In the genomic region with DNA sequence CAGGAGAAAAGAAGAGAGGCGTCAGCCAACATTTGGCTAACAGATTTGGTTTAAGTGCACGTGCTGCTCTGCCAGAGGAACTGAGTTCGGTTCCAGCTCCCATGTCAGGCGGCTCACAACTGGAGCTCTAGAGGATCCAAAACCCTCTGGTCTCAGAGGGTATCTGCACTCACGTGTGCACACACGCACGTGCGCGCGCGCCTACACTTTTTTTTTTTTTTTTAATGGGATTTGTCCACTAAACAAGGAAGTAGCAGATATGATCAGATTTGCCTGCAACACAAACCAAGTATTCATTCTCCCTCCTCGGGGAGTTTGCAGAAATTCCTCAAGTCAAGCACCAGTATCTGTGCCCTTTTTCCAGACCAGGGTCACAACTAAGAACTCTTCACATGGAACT, we compare ENCODE assay signal across 8 mouse cellular contexts. TPM values are rescaled to one million over a fixed set of nuclear protein-coding genes. Genes with fewer than 3 reads are reported as not detected.
DNase-seq lines count a peak whose midpoint lies in the region; ATAC-seq lines count a peak whose summit lies in the region.

No protein-coding gene starts in this region.

- ATAC-seq in heart, embryonic 16.5 days (replicated peaks; ENCODE audit: extremely low read depth, insufficient read depth, low FRiP score), result no peak
- ATAC-seq in embryonic facial prominence, embryonic 15.5 days (ENCODE audit: insufficient number of reproducible peaks, low FRiP score, low TSS enrichment, low read depth), result no peak
- ATAC-seq in liver, embryonic 11.5 days (replicated peaks; ENCODE audit: low FRiP score), result no peak

- 4% methylated on average over 12 of the region's 12 CpGs for WGBS in heart, embryonic 16.5 days
- 9% methylated on average over 12 of the region's 12 CpGs for WGBS in embryonic facial prominence, embryonic 15.5 days
- WGBS in liver, embryonic 11.5 days, result 9% methylated on average over 12 of the region's 12 CpGs

- H3K4me2 ChIP-seq in heart, embryonic 16.5 days (ENCODE audit: low read depth, low read length), result peak overlapping the region; percentile 97
- peak overlapping the region; percentile 58 for H3K4me2 ChIP-seq in embryonic facial prominence, embryonic 15.5 days (replicated peaks)
- H3K4me2 ChIP-seq in liver, embryonic 11.5 days, result peak overlapping the region; percentile 84

- H3K4me3 ChIP-seq in heart, embryonic 16.5 days (ENCODE audit: low read length), result peak overlapping the region; percentile 86
- peak overlapping the region; percentile 65 for H3K4me3 ChIP-seq in embryonic facial prominence, embryonic 15.5 days (replicated peaks)
- peak overlapping the region; percentile 74 for H3K4me3 ChIP-seq in liver, embryonic 11.5 days (ENCODE audit: low read depth, low read length)

- no peaks in the 10 kb centered on the region for H3K9me3 ChIP-seq in heart, embryonic 16.5 days (replicated peaks; ENCODE audit: control insufficient read depth, low read length)
- H3K9me3 ChIP-seq in embryonic facial prominence, embryonic 15.5 days (replicated peaks), result no peaks in the 10 kb centered on the region
- no peaks in the 10 kb centered on the region for H3K9me3 ChIP-seq in liver, embryonic 11.5 days (ENCODE audit: control insufficient read depth, low read length)

- H3K27me3 ChIP-seq in heart, embryonic 16.5 days (ENCODE audit: control insufficient read depth, insufficient read depth, low read length), result no peaks in the 10 kb centered on the region
- no peaks in the 10 kb centered on the region for H3K27me3 ChIP-seq in embryonic facial prominence, embryonic 15.5 days
- no peaks in the 10 kb centered on the region for H3K27me3 ChIP-seq in liver, embryonic 11.5 days (replicated peaks; ENCODE audit: control insufficient read depth, insufficient read depth, low read length)
- H3K27me3 ChIP-seq in splenic B cell, adult 2 months (ENCODE audit: control insufficient read depth, insufficient read depth, low read length, poor library complexity, severe bottlenecking), result no peaks in the 10 kb centered on the region

- intact Hi-C loops in heart, postnatal 10 days (cut with DNase I), result loop anchor here (2.0 to 5.0 kb wide), 3 partner anchors 41 to 100 kb away; a partner anchor contains a TSS

- peak overlapping the region; percentile 98 for H3K27ac ChIP-seq in heart, embryonic 16.5 days (ENCODE audit: low read length)
- H3K27ac ChIP-seq in embryonic facial prominence, embryonic 15.5 days (replicated peaks), result no peak overlapping the region
- H3K27ac ChIP-seq in liver, embryonic 11.5 days (ENCODE audit: low read depth, low read length), result peak overlapping the region; percentile 98; the same call in 1 of the 2 replicates

- no peak for DNase-seq in heart, postnatal 10 days
- peak; percentile 60 for DNase-seq in ES-CJ7 (ENCODE audit: low read depth, low spot score)
- DNase-seq in liver, embryonic 11.5 days (ENCODE audit: low spot score), result peak; percentile 55
- peak; percentile 14 for DNase-seq in splenic B cell, adult 2 months (ENCODE audit: low read depth, low spot score)
- DNase-seq in right cerebral cortex, postnatal 10 days (ENCODE audit: low spot score in 2 of 2), result no peak
- no peak for DNase-seq in urinary bladder, postnatal 4 days (ENCODE audit: low spot score in 2 of 2)

- H3K36me3 ChIP-seq in heart, embryonic 16.5 days (ENCODE audit: control insufficient read depth, insufficient read depth), result peaks cover 12% of the 10 kb centered on the region
- peaks cover 28% of the 10 kb centered on the region for H3K36me3 ChIP-seq in embryonic facial prominence, embryonic 15.5 days
- peaks cover 10% of the 10 kb centered on the region; the same call in 1 of the 2 replicates for H3K36me3 ChIP-seq in liver, embryonic 11.5 days (ENCODE audit: control insufficient read depth, insufficient read depth, low read length)
- peaks cover 5% of the 10 kb centered on the region; the same call in 1 of the 2 replicates for H3K36me3 ChIP-seq in splenic B cell, adult 2 months (ENCODE audit: control insufficient read depth, insufficient read depth, low read length, poor library complexity, severe bottlenecking)

- peak overlapping the region; percentile 84 for H3K9ac ChIP-seq in heart, embryonic 16.5 days (ENCODE audit: low read length)
- peak overlapping the region; percentile 27 for H3K9ac ChIP-seq in embryonic facial prominence, embryonic 15.5 days
- peak overlapping the region; percentile 80 for H3K9ac ChIP-seq in liver, embryonic 11.5 days (ENCODE audit: low read depth, low read length)

- peaks cover 11% of the 10 kb centered on the region for H3K4me1 ChIP-seq in heart, embryonic 16.5 days (ENCODE audit: control insufficient read depth, insufficient read depth, low read length)
- H3K4me1 ChIP-seq in embryonic facial prominence, embryonic 15.5 days, result peaks cover 12% of the 10 kb centered on the region
- H3K4me1 ChIP-seq in liver, embryonic 11.5 days (replicated peaks; ENCODE audit: control insufficient read depth, insufficient read depth, low read length), result peaks cover 11% of the 10 kb centered on the region

RNA-seq across cellular contexts. Expression of a gene that starts 0.8 kb away (rescaled TPM):
- 36.5 and 40.4 TPM in 2 replicates for polyA plus RNA-seq in heart, embryonic 16.5 days (2015; fragmentation: Nextera tagmentation; extraction: Ambion mirVana)
- 10 to 100 TPM; 14.1 to 18.7 TPM for total RNA-seq in heart, postnatal 10 days (2021)
- polyA plus RNA-seq in embryonic facial prominence, embryonic 15.5 days (2015; fragmentation: Nextera tagmentation; extraction: Ambion mirVana), result 36.0 and 40.9 TPM in 2 replicates
- 58.3 and 64.8 TPM in 2 replicates for polyA plus RNA-seq in liver, embryonic 11.5 days (2014; fragmentation: Nextera tagmentation; extraction: Ambion mirVana)

RNA-seq across cellular contexts. Expression of a gene that starts 6.7 kb away (rescaled TPM):
- 0.09 and 0.10 TPM in 2 replicates for polyA plus RNA-seq in heart, embryonic 16.5 days (2015; fragmentation: Nextera tagmentation; extraction: Ambion mirVana)
- under 1 TPM in 1 of 2 experiments, not detected in 1; 0.26 TPM for total RNA-seq in heart, postnatal 10 days (2021)
- 0.11 TPM in 1 of 2 replicates, not detected in the other for polyA plus RNA-seq in embryonic facial prominence, embryonic 15.5 days (2015; fragmentation: Nextera tagmentation; extraction: Ambion mirVana)
- polyA plus RNA-seq in liver, embryonic 11.5 days (2014; fragmentation: Nextera tagmentation; extraction: Ambion mirVana), result 2.7 and 3.4 TPM in 2 replicates

RNA-seq across cellular contexts. Expression of a gene that starts 28.7 kb away (rescaled TPM):
- polyA plus RNA-seq in heart, embryonic 16.5 days (2015; fragmentation: Nextera tagmentation; extraction: Ambion mirVana), result 4.8 and 8.1 TPM in 2 replicates
- 1 to 10 TPM; 2.6 to 4.5 TPM for total RNA-seq in heart, postnatal 10 days (2021)
- polyA plus RNA-seq in embryonic facial prominence, embryonic 15.5 days (2015; fragmentation: Nextera tagmentation; extraction: Ambion mirVana), result 6.6 and 8.2 TPM in 2 replicates
- polyA plus RNA-seq in liver, embryonic 11.5 days (2014; fragmentation: Nextera tagmentation; extraction: Ambion mirVana), result 11.5 and 11.7 TPM in 2 replicates

RNA-seq across cellular contexts. Expression of a gene that starts 42.0 kb away (rescaled TPM):
- 17.4 and 19.0 TPM in 2 replicates for polyA plus RNA-seq in heart, embryonic 16.5 days (2015; fragmentation: Nextera tagmentation; extraction: Ambion mirVana)
- 1 to 10 TPM; 5.3 to 6.9 TPM for total RNA-seq in heart, postnatal 10 days (2021)
- 23.3 and 27.8 TPM in 2 replicates for polyA plus RNA-seq in embryonic facial prominence, embryonic 15.5 days (2015; fragmentation: Nextera tagmentation; extraction: Ambion mirVana)
- 21.4 and 23.6 TPM in 2 replicates for polyA plus RNA-seq in liver, embryonic 11.5 days (2014; fragmentation: Nextera tagmentation; extraction: Ambion mirVana)

RNA-seq across cellular contexts. Expression of a gene that starts 42.0 kb away (rescaled TPM):
- polyA plus RNA-seq in heart, embryonic 16.5 days (2015; fragmentation: Nextera tagmentation; extraction: Ambion mirVana), result 13.9 and 14.5 TPM in 2 replicates
- 10 to 100 TPM; 18.0 to 18.6 TPM for total RNA-seq in heart, postnatal 10 days (2021)
- 20.9 and 22.6 TPM in 2 replicates for polyA plus RNA-seq in embryonic facial prominence, embryonic 15.5 days (2015; fragmentation: Nextera tagmentation; extraction: Ambion mirVana)
- polyA plus RNA-seq in liver, embryonic 11.5 days (2014; fragmentation: Nextera tagmentation; extraction: Ambion mirVana), result 25.1 and 29.0 TPM in 2 replicates

Comparison
In these comparisons a context has a peak if more than half of its experiments do, and no peak if none do; other contexts are left out.
1. H3K9ac ChIP-seq: peak in every context shown above with its lines; median percentile 84 in heart, embryonic 16.5 days; 80 in liver, embryonic 11.5 days; 27 in embryonic facial prominence, embryonic 15.5 days.
2. DNase-seq: peak in ES-CJ7 (single experiment), liver, embryonic 11.5 days (single experiment) and splenic B cell, adult 2 months (single experiment); none in heart, postnatal 10 days (0 of 2), right cerebral cortex, postnatal 10 days (0 of 2) and urinary bladder, postnatal 4 days (0 of 2).
3. Peak in every context shown above with its lines, with median percentiles within 50 percentile points of each other: H3K4me2 ChIP-seq and H3K4me3 ChIP-seq.